Mouse (Mus musculus) mature B cell (primary cell): ENCODE measurements around the gene Epha3.

Source experiments
- in situ Hi-C: fragments of 300-500 bp; cut with MboI; formaldehyde crosslinking; loops from 2 replicates; pipeline ENCODE4 v1.14.3; 2019

Epha3 gene

GRCm38 (mm10) chr16:63863913-63864330 lies at the start of gene Epha3:
Gene Epha3, minus strand, starts transcription at chr16:63864175.
- in situ Hi-C loops: no loop called here

- in situ Hi-C loops: no loop called here
Observed at GRCm38 (mm10) chr16:63903425-63903824, 39.5 kb upstream of the Epha3 start.

- in situ Hi-C loops: no loop called here
Observed at GRCm38 (mm10) chr16:63881190-63881589, 17.2 kb upstream of the Epha3 start.

GRCm38 (mm10) chr16:63872313-63872712 lies 8.3 kb upstream of the Epha3 start:
- in situ Hi-C loops: no loop called here

- in situ Hi-C loops: no loop called here
Observed at GRCm38 (mm10) chr16:63864463-63864976, 545 bp upstream of the Epha3 start.

GRCm38 (mm10) chr16:63863181-63863580 lies 794 bp downstream of the Epha3 start:
- in situ Hi-C loops: no loop called here

- in situ Hi-C loops: no loop called here
Observed at GRCm38 (mm10) chr16:63857561-63857960, 6.4 kb downstream of the Epha3 start.

- in situ Hi-C loops: no loop called here
Observed at GRCm38 (mm10) chr16:63856658-63857552, 7.1 kb downstream of the Epha3 start.

- in situ Hi-C loops: no loop called here
Observed at GRCm38 (mm10) chr16:63850297-63850696, 13.7 kb downstream of the Epha3 start.

GRCm38 (mm10) chr16:63842911-63843310 lies 21.1 kb downstream of the Epha3 start:
- in situ Hi-C loops: no loop called here

GRCm38 (mm10) chr16:63837466-63837865 lies 26.5 kb downstream of the Epha3 start:
- in situ Hi-C loops: no loop called here

- in situ Hi-C loops: no loop called here
Observed at GRCm38 (mm10) chr16:63821164-63821563, 42.8 kb downstream of the Epha3 start.

GRCm38 (mm10) chr16:63817606-63818005 lies 46.4 kb downstream of the Epha3 start:
- in situ Hi-C loops: no loop called here

- in situ Hi-C loops: no loop called here
Observed at GRCm38 (mm10) chr16:63816672-63817071, 47.3 kb downstream of the Epha3 start.

GRCm38 (mm10) chr16:63809871-63810270 lies 54.1 kb downstream of the Epha3 start:
- in situ Hi-C loops: no loop called here

GRCm38 (mm10) chr16:63808991-63809390 lies 55.0 kb downstream of the Epha3 start:
- in situ Hi-C loops: no loop called here

- in situ Hi-C loops: no loop called here
Observed at GRCm38 (mm10) chr16:63806437-63807129, 57.4 kb downstream of the Epha3 start.

- in situ Hi-C loops: no loop called here
Observed at GRCm38 (mm10) chr16:63806025-63806424, 58.0 kb downstream of the Epha3 start.

- in situ Hi-C loops: no loop called here
Observed at GRCm38 (mm10) chr16:63801436-63801835, 62.5 kb downstream of the Epha3 start.

GRCm38 (mm10) chr16:63798341-63798740 lies 65.6 kb downstream of the Epha3 start:
- in situ Hi-C loops: no loop called here

GRCm38 (mm10) chr16:63794292-63794691 lies 69.7 kb downstream of the Epha3 start:
- in situ Hi-C loops: no loop called here

GRCm38 (mm10) chr16:63793805-63794204 lies 70.2 kb downstream of the Epha3 start:
- in situ Hi-C loops: no loop called here

- in situ Hi-C loops: no loop called here
Observed at GRCm38 (mm10) chr16:63792084-63792483, 71.9 kb downstream of the Epha3 start.
